Mouse (Mus musculus) midbrain, embryonic 13.5 days (tissue): ENCODE results near the gene Nfe2. TPM values are rescaled to one million over a fixed set of nuclear protein-coding genes. Genes with fewer than 3 reads are reported as not detected.
A peak's percentile ranks its signal among the peaks of the same experiment; 100 is the strongest.
"Not testable (repeated sequence)": the region's sequence is repeated elsewhere in the genome, so short reads cannot be mapped to it uniquely, and the experiment has no call there.

ENCODE experiments used
- ATAC-seq: fragments of 200-750 bp; cut with Nextera tagmentation; 2 replicates; pipeline ENCODE4 v1.8.0; 2017; ENCODE audit warnings: mild to moderate bottlenecking, moderate TSS enrichment, moderate library complexity
- H3K27ac ChIP-seq: fragments of 300-500 bp; sonication (generic); 2 replicates; pipeline ENCODE4 v1.5.1; 2015; ENCODE audit warnings: inconsistent platforms, mild to moderate bottlenecking, moderate library complexity
- H3K27me3 ChIP-seq: fragments of 300-500 bp; sonication (generic); 2 replicates; pipeline ENCODE4 v1.6.1; 2015; ENCODE audit warnings: mild to moderate bottlenecking, inconsistent platforms
- H3K36me3 ChIP-seq: fragments of 300-500 bp; sonication (generic); 2 replicates; pipeline ENCODE4 v1.6.1; 2015; ENCODE audit warnings: mild to moderate bottlenecking, inconsistent platforms
- H3K4me1 ChIP-seq: fragments of 300-500 bp; sonication (generic); replicated peaks from 2 replicates; pipeline ENCODE4 v1.6.1; 2015; ENCODE audit warnings: inconsistent platforms
- H3K4me2 ChIP-seq: fragments of 300-500 bp; sonication (generic); replicated peaks from 2 replicates; pipeline ENCODE4 v1.6.1; 2015; ENCODE audit warnings: moderate library complexity, mild to moderate bottlenecking, inconsistent platforms
- H3K4me3 ChIP-seq: fragments of 300-500 bp; sonication (generic); replicated peaks from 2 replicates; pipeline ENCODE4 v1.5.1; 2015; ENCODE audit warnings: mild to moderate bottlenecking, inconsistent platforms
- H3K9ac ChIP-seq: fragments of 300-500 bp; sonication (generic); replicated peaks from 2 replicates; pipeline ENCODE4 v1.6.1; 2015; ENCODE audit warnings: mild to moderate bottlenecking, inconsistent platforms
- H3K9me3 ChIP-seq: fragments of 300-500 bp; sonication (generic); 2 replicates; pipeline ENCODE4 v1.6.1; 2016; ENCODE audit warnings: mild to moderate bottlenecking, inconsistent platforms
- WGBS: fragments of 180-500 bp; shearing (Covaris S2); methylation state at CpG from one replicate; pipeline ENCODE4 v1.1.7; 2015; 5-methylcytosine and 5-hydroxymethylcytosine counted together
- polyA plus RNA-seq: library from polyadenylated mRNA; unstranded; fragments of >200 nt; fragmentation: Nextera tagmentation; extraction: Ambion mirVana; gene quantifications from 2 replicates; pipeline ENCODE4 v1.2.1, GENCODE M21; 2015

The Nfe2 gene
- polyA plus RNA-seq, 1 experiment from 2014 or later, result 0.82 TPM

DNA sequence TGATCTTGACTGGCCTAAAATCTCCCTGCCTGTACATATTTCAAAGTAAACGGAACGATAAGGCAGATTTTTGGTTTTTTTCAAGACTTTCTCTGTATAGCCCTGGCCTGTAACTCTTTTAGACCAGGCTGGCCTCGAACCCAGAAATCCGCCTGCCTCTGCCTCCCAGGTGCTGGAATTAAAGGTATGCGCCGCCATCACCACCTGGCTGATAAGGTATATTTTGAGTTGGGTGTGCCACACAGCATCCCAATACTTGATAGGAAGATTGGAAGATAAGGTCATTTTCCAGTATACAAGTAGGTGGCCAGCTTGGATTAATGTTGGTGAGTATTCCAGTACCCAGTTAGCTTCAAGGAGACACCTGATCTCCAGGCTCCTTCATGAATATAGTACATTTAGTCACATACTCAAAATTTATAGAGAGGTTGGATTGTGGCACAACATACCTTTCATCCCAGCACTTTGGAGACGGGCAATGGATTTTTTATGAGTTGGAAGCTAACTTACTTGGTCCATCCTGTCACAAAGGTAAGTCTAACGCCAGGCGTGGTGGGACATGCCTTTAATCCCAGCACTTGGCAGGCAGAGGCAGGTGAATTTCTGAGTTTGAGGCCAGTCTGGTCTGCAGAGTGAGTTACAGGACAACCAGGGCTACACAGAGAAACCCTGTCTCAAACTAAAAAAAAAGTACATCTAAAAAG, 11.0 kb downstream of the Nfe2 start:
- peaks cover 61% of the 10 kb centered on the region for H3K36me3 ChIP-seq
- no peak overlapping the region for H3K9ac ChIP-seq
- no peaks in the 10 kb centered on the region for H3K9me3 ChIP-seq
- whole genome bisulfite sequencing, result 91% methylated on average over 9 of the region's 9 CpGs
- H3K4me3 ChIP-seq, result no peak overlapping the region
- ATAC-seq, result no peak
- peaks cover 29% of the 10 kb centered on the region for H3K4me1 ChIP-seq
- no peaks in the 10 kb centered on the region for H3K27me3 ChIP-seq
- no peak overlapping the region for H3K27ac ChIP-seq
- H3K4me2 ChIP-seq, result no peak overlapping the region

DNA sequence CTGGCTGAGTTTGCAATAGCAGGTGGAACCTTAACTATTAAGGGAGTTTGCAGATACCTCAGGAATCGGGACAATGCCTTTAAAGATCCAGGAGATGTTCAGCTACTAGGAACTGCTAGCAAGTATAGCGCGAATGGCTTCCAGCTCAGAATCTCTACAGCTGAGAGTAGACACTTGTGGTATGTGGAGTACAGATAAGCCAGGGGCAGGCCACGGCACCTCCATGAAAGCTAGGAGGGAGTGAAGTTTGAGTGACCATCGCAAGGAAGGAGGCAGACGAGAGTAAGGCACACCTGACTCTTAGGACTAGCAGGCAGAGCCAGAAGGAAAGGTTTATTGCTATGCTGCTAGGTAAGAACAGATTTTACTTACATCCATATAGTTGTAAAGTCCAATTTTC, 12.6 kb downstream of the Nfe2 start:
- Histone ChIP-seq H3K27me3 (no peaks in the 10 kb centered on the region), H3K36me3 (peaks cover 72% of the 10 kb centered on the region), H3K9me3 (no peaks in the 10 kb centered on the region), H3K4me3 (no peak overlapping the region), H3K27ac (no peak overlapping the region), H3K4me2 (no peak overlapping the region), H3K9ac (no peak overlapping the region), H3K4me1 (peaks cover 37% of the 10 kb centered on the region)
- ATAC-seq, result no peak
- 82% methylated on average over 6 of the region's 6 CpGs for WGBS

DNA sequence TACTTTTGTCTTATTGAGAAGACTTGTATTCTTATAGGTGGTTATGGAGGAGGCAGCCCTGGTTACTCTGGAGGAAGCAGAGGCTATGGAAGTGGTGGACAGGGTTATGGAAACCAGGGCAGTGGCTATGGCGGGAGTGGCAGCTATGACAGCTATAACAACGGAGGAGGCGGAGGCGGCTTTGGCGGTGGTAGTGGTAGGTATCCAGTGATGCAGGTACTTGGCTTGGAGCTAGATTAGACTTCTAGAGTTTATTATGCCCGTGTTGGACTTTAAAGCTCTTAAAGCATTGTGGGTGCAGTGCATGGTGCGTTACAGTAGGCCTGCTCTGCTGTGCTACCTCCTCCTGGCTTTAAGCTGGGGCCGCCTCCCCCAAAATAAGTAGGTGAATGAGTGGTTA, 15.3 kb downstream of the Nfe2 start:
- 66% methylated on average over 8 of the region's 8 CpGs for WGBS
- peak overlapping the region; percentile 94 for H3K4me2 ChIP-seq
- H3K4me1 ChIP-seq, result peaks cover 47% of the 10 kb centered on the region
- H3K36me3 ChIP-seq, result peaks cover 58% of the 10 kb centered on the region
- peak overlapping the region; percentile 77 for H3K4me3 ChIP-seq
- no peak overlapping the region for H3K27ac ChIP-seq
- H3K27me3 ChIP-seq, result no peaks in the 10 kb centered on the region
- no peak for ATAC-seq
- H3K9ac ChIP-seq, result peak overlapping the region; percentile 80
- H3K9me3 ChIP-seq, result no peaks in the 10 kb centered on the region

DNA sequence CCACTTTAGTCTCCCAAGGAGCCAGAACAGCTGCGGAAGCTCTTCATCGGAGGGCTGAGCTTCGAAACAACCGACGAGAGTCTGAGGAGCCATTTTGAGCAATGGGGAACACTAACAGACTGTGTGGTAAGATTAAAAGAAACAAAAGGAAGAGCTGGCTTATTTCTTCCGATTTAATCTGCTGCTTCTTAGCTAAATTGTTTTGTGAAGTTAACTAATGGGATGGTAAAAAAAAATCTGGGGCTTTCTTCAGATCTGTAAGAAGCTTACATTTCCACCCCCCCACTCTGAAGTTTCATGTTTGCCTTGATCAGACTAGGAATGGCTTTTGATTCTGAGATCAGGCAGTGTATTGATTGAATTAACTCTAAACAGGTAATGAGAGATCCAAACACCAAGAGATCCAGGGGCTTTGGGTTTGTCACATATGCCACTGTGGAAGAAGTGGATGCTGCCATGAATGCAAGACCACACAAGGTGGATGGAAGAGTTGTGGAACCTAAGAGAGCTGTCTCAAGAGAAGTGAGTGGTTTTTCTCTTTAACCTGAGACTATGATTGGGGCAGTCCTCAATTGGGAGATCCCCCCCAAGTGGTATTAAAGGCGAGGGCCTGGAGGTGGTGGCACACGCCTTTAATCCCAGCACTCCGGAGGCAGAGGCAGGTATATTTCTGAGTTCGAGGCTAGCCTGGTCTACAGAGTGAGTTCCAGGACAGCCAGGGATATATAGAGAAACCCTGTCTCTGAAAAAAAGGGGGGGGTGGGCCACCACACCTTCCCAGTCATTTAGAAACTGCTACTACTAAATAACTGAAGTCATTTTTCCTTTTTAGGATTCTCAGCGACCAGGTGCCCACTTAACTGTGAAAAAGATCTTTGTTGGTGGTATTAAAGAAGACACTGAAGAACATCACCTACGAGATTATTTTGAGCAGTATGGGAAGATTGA, 16.9 kb downstream of the Nfe2 start:
- ATAC-seq, H3K27me3 ChIP-seq, H3K9me3 ChIP-seq: not testable (repeated sequence)
- WGBS, result 11% methylated on average over 12 of the region's 12 CpGs
- Histone ChIP-seq H3K27ac (peak overlapping the region; percentile 95), H3K36me3 (peaks cover 43% of the 10 kb centered on the region), H3K4me3 (peak overlapping the region; percentile 77), H3K9ac (peak overlapping the region; percentile 80), H3K4me1 (peaks cover 52% of the 10 kb centered on the region), H3K4me2 (peak overlapping the region; percentile 94)

DNA sequence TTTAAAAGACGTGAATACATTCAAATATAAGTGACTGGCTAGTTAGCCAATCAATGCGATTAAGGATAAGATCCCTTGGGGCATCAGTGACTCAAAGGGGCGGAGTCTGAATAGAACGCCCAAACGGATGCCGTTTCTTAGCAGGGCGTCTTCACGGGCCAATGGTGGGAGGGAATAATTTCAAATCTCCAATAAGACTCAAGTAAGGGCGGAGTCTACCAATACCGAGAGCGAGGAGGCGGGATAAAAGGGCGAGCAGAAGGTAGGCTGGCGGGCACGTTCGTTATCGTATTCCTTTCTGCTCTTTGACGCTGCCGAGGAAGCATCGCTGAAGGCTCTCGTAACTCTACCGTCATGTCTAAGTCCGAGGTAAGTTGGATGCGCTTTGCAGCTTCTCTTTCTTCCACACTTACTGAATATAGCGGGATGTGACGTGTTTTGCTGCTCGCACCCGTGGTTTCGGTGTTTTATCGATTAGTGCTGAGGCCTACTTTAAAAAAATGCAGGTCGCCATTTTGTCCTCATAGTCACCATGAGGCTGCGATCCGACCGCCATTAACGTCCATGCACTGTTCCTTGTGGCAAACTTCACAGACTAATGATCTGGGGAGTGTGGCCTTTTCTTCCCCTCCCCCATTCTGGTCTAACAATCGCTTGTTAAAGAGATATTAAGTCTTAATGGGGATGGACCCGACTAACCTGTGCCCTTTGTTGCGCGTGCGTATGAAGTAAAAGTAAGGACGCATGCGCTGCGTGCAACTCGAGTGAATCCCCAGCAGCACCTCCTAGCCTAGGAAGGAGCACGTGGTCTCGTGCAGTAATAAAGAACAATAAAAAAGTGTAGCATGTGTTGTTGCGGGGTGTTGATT, 17.8 kb downstream of the Nfe2 start, which contains the start of gene Hnrnpa1:
Hnrnpa1 (plus strand) TSS at position 273 of the 869 bp plus-strand sequence.
- Histone ChIP-seq H3K9me3 (no peaks in the 10 kb centered on the region), H3K4me2 (peak within 1 kb of the TSS; percentile 94), H3K4me3 (peak within 1 kb of the TSS; percentile 77), H3K27ac (peak within 1 kb of the TSS; percentile 95), H3K36me3 (peaks cover 41% of the 10 kb centered on the region), H3K27me3 (no peaks in the 10 kb centered on the region), H3K9ac (peak within 1 kb of the TSS; percentile 80), H3K4me1 (peaks cover 48% of the 10 kb centered on the region)
- WGBS, result under 1% methylated on average over 47 of the region's 47 CpGs
- ATAC-seq, result peak; percentile 92

DNA sequence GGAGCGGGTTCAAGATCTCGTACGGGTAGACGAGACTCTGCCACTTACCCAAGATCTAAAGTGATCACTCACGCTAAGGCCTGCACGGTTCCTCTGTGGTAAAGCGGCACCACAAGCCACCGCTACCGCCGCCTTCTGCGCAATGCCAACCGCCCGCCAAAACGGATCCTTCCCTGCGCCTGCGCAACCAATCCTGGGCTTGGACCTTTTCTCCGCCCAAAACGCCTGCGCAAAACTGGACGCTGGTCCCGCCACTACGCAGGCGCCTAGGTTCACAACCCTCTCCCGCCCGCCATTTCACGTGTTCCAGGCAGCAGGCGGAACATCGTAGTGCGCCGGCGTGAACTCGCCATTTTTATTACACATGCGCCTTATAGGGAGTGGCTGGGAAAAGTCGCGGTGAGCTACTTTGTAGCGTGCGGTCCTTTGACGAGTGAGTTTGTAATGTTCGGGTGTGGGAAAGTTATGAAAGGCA, 18.5 kb downstream of the Nfe2 start, which contains the start of gene Cbx5:
Cbx5 (minus strand) TSS at position 132 of the 475 bp plus-strand sequence.
- Histone ChIP-seq H3K4me3 (peak within 1 kb of the TSS; percentile 77), H3K9me3 (no peaks in the 10 kb centered on the region), H3K9ac (peak within 1 kb of the TSS; percentile 80), H3K4me2 (peak within 1 kb of the TSS; percentile 94), H3K27ac (peak within 1 kb of the TSS; percentile 95), H3K27me3 (no peaks in the 10 kb centered on the region), H3K36me3 (peaks cover 41% of the 10 kb centered on the region), H3K4me1 (peaks cover 43% of the 10 kb centered on the region)
- WGBS, result under 1% methylated on average over 39 of the region's 39 CpGs
- ATAC-seq, result peak; percentile 95

DNA sequence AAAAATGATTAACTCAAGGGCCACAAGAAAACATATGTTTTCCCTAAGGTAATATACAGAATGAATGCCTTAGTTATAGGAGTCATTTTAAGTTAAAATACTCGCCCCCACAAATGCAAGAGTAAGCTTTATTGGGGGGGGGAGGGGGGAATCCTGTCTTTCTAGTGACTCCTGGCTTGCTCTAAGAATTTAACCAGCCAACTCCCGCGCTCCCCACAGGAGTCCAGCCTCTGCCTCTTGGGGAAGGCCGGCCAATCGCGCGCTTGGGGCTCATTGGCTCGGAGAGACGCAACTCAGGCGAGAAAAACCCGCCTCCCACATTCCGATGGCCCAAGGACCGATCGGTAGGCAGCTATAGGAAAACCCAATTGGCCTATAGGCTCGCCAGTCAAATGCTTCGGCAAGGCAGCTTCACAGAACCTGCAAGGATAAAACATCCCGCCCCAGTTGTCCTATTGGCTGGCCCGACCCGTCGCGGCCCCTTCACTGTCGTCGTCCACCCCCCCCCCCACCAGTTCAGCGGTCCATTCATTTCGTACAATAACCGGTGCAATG, 19.0 kb downstream of the Nfe2 start:
- 1% methylated on average over 26 of the region's 26 CpGs for WGBS
- H3K27me3 ChIP-seq, result no peaks in the 10 kb centered on the region
- H3K4me1 ChIP-seq, result peaks cover 43% of the 10 kb centered on the region
- H3K4me3 ChIP-seq, result peak overlapping the region; percentile 77
- H3K9me3 ChIP-seq, result no peaks in the 10 kb centered on the region
- peak overlapping the region; percentile 65 for H3K4me2 ChIP-seq
- peak overlapping the region; percentile 64 for H3K9ac ChIP-seq
- ATAC-seq, result peak; percentile 92
- H3K36me3 ChIP-seq, result peaks cover 44% of the 10 kb centered on the region
- H3K27ac ChIP-seq, result peak overlapping the region; percentile 92

DNA sequence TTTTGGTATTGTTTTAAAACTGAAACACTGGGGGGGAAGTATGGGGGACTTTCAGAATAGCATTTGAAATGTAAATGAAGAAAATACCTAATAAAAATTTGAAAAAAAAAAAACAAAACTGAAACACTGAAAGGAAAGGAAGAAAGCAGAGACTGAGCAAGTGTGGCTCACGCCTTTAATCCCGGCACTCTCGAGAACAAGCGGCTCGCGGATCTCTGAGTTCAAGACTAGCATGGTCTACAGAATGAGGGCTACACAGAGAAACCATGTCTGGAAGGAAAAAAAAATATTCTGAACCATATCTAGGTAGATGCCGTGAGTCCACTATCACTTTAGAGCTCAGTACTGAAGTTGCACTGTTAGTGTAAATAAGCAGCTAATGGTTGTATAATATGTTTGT, 20.9 kb downstream of the Nfe2 start:
- 93% methylated on average over 7 of the region's 7 CpGs for whole genome bisulfite sequencing
- H3K36me3 ChIP-seq, result peaks cover 25% of the 10 kb centered on the region
- no peaks in the 10 kb centered on the region for H3K9me3 ChIP-seq
- H3K4me3 ChIP-seq, result no peak overlapping the region
- no peaks in the 10 kb centered on the region for H3K27me3 ChIP-seq
- ATAC-seq, result no peak
- no peak overlapping the region for H3K9ac ChIP-seq
- H3K4me1 ChIP-seq, result peaks cover 25% of the 10 kb centered on the region
- H3K27ac ChIP-seq, result no peak overlapping the region
- no peak overlapping the region for H3K4me2 ChIP-seq

DNA sequence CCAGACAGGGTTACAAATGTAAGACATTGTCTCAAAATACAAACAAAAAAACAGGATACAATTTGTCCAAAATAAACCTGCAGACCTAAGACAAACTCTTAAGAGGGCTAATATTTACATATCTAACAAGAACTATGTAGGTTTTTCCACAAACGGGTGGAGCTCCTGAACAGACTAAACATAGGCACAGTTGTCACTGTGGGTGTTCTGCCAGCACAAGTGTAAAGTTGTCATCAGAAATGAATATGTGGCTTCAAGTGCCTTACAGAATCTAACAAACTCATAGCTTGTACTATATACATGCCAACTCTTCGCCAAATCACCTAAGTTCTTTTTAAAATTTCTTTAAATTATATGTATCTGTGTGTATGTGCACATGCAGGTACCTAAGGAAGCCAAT, 25.1 kb downstream of the Nfe2 start:
- H3K27ac ChIP-seq, result no peak overlapping the region
- H3K36me3 ChIP-seq, result peaks cover 14% of the 10 kb centered on the region
- WGBS, result 85% methylated on average over 2 of the region's 2 CpGs
- ATAC-seq, result no peak
- peaks cover 13% of the 10 kb centered on the region for H3K4me1 ChIP-seq
- H3K9me3 ChIP-seq, result no peaks in the 10 kb centered on the region
- H3K9ac ChIP-seq, result no peak overlapping the region
- no peak overlapping the region for H3K4me2 ChIP-seq
- no peaks in the 10 kb centered on the region for H3K27me3 ChIP-seq
- H3K4me3 ChIP-seq, result no peak overlapping the region

DNA sequence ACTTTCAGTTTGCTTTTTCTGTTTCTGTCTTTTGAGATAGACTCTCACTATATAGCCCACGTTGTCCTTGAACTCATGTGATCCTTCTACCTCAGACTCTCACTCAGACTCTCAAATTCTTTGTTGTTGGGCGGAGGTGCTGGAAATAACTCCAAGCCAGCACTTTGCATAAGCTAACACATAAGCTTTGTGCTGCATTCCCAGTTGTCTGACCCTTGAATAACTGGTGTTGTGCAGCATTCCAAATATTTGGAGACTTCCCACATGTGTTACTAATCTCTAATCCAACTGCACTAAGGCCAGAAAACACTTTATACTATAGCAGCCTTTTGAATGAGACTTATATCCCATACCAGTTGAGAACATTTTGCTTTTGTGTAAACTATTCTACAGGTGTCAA, 29.3 kb downstream of the Nfe2 start:
- Histone ChIP-seq H3K36me3 (no peaks in the 10 kb centered on the region), H3K9ac (no peak overlapping the region), H3K4me3 (no peak overlapping the region), H3K9me3 (no peaks in the 10 kb centered on the region), H3K27ac (no peak overlapping the region), H3K27me3 (no peaks in the 10 kb centered on the region), H3K4me1 (peaks cover 6% of the 10 kb centered on the region; the same call in 1 of the 2 replicates), H3K4me2 (no peak overlapping the region)
- WGBS, result 71% methylated on average over 2 of the region's 2 CpGs
- no peak for ATAC-seq

DNA sequence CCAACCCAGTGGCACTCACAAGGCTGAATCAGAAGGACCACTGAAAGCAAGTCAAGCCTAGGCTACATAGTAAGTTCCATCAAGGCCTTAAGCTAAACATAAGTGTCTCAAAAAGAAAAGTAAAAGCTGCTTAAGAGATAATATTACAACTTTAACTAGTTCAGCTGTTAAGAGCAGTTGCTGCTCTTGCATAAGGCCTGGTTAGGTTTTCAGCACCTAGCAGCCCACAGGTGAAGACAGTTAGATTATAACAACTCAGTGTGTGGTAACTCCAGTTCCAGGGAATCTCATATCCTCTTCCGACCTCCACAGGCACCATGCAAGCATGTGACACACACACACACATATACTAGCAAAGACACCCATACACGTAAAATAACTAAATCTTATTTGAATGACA, 30.6 kb downstream of the Nfe2 start:
- H3K4me3 ChIP-seq, result no peak overlapping the region
- no peak overlapping the region for H3K4me2 ChIP-seq
- H3K9ac ChIP-seq, result no peak overlapping the region
- no peak overlapping the region for H3K27ac ChIP-seq
- peaks cover 6% of the 10 kb centered on the region; the same call in 1 of the 2 replicates for H3K4me1 ChIP-seq
- no peaks in the 10 kb centered on the region for H3K9me3 ChIP-seq
- no peaks in the 10 kb centered on the region for H3K27me3 ChIP-seq
- ATAC-seq, result no peak
- no peaks in the 10 kb centered on the region for H3K36me3 ChIP-seq
- WGBS, result 95% methylated on average over 2 of the region's 2 CpGs
